Comparison of ENCODE assay signal across 35 mouse cellular contexts in genomic region chr9:54946256-54946655, GRCm38 (mm10). TPM values are rescaled to one million over a fixed set of nuclear protein-coding genes. Genes with fewer than 3 reads are reported as not detected.
DNase-seq lines count a peak whose midpoint lies in the region; ATAC-seq and TF ChIP-seq lines count a peak whose summit lies in the region.
"Had no signal": no experiment of that assay in that cellular context is flagged by ENCODE, and none has a peak within 500 bp of the region (broad histone marks: within the 10 kb centered on the region; RNA-seq: fewer than 3 reads in every experiment).

No protein-coding gene starts in this region.

- ATAC-seq in forebrain, embryonic 16.5 days: no peak
- no peak for ATAC-seq in forebrain, embryonic 12.5 days (ENCODE audit: low FRiP score)

- H3K27me3 ChIP-seq in forebrain, embryonic 16.5 days (replicated peaks; ENCODE audit: control insufficient read depth, insufficient read depth, low read length): no peaks in the 10 kb centered on the region
- no peaks in the 10 kb centered on the region for H3K27me3 ChIP-seq in forebrain, embryonic 12.5 days
- no peaks in the 10 kb centered on the region for H3K27me3 ChIP-seq in ES-Bruce4 (ENCODE audit: control insufficient read depth, insufficient read depth, low read length, poor library complexity, severe bottlenecking)
- no peaks in the 10 kb centered on the region for H3K27me3 ChIP-seq in embryonic facial prominence, embryonic 10.5 days (replicated peaks; ENCODE audit: low read depth, poor library complexity, severe bottlenecking)
- H3K27me3 ChIP-seq: embryonic facial prominence, embryonic 12.5 days; heart, embryonic 15.5 days; hindbrain, embryonic 13.5 days; kidney, embryonic 15.5 days; liver, embryonic 15.5 days; lung, embryonic 15.5 days; neural tube, embryonic 13.5 days had no signal

- DNase-seq in layer of hippocampus, adult 2 months (ENCODE audit: low spot score in 2 of 2): peak in 1 of 2 experiments; percentile 14
- no peak for DNase-seq in layer of hippocampus, postnatal 25 days (ENCODE audit: extremely low spot score in 1 of 2, low spot score in 1 of 2)
- peak; percentile 11 for DNase-seq in embryonic facial prominence, embryonic 10.5 days (ENCODE audit: low spot score)
- DNase-seq in kidney, postnatal 10 days: no peak
- DNase-seq in spleen, postnatal 14 days (ENCODE audit: low spot score in 2 of 2): no peak
- DNase-seq: adrenal gland, postnatal 14 days; cerebellum, adult 9-11 months; gastrocnemius, postnatal 14 days; heart, postnatal 36 days; kidney, adult 11 months; liver; lung, postnatal 4 days; midbrain, embryonic 14.5 days; retina, postnatal 1 day; right cerebral cortex, postnatal 25 days; spleen, adult 18-20 months; thymus, postnatal 4 days had no signal

- peak overlapping the region; percentile 4; the same call in 1 of the 2 replicates for H3K4me2 ChIP-seq in forebrain, embryonic 16.5 days (ENCODE audit: low read length)
- H3K4me2 ChIP-seq in forebrain, embryonic 12.5 days: no peak overlapping the region
- H3K4me2 ChIP-seq: embryonic facial prominence, embryonic 12.5 days; heart, embryonic 15.5 days; hindbrain, embryonic 13.5 days; kidney, embryonic 15.5 days; liver, embryonic 15.5 days; lung, embryonic 15.5 days; neural tube, embryonic 13.5 days had no signal

- no peak for TF ChIP-seq CTCF in layer of hippocampus, adult 2 months (conservative IDR thresholded peaks at IDR 0.05)
- TF ChIP-seq CTCF in ES-Bruce4 (IDR thresholded peaks at IDR 0.05; ENCODE audit: low read depth, low read length): no peak

- no peak overlapping the region for H3K9ac ChIP-seq in forebrain, embryonic 16.5 days (replicated peaks; ENCODE audit: low read depth, low read length)
- H3K9ac ChIP-seq in forebrain, embryonic 12.5 days: no peak overlapping the region
- peak overlapping the region; percentile 77 for H3K9ac ChIP-seq in ES-Bruce4 (ENCODE audit: low read depth, poor library complexity, severe bottlenecking)
- H3K9ac ChIP-seq: embryonic facial prominence, embryonic 12.5 days; heart, embryonic 15.5 days; hindbrain, embryonic 13.5 days; kidney, embryonic 15.5 days; liver, embryonic 15.5 days; lung, embryonic 15.5 days; neural tube, embryonic 13.5 days had no signal

- H3K36me3 ChIP-seq in forebrain, embryonic 16.5 days (ENCODE audit: control insufficient read depth, insufficient read depth): no peaks in the 10 kb centered on the region
- no peaks in the 10 kb centered on the region for H3K36me3 ChIP-seq in forebrain, embryonic 12.5 days (replicated peaks)
- no peaks in the 10 kb centered on the region for H3K36me3 ChIP-seq in ES-Bruce4 (ENCODE audit: control insufficient read depth, insufficient read depth, low read length, poor library complexity, severe bottlenecking)
- H3K36me3 ChIP-seq in embryonic facial prominence, embryonic 10.5 days (replicated peaks): no peaks in the 10 kb centered on the region
- H3K36me3 ChIP-seq: embryonic facial prominence, embryonic 12.5 days; G1E; heart, embryonic 15.5 days; hindbrain, embryonic 13.5 days; kidney, embryonic 15.5 days; liver, embryonic 15.5 days; lung, embryonic 15.5 days; neural tube, embryonic 13.5 days had no signal

- H3K4me3 ChIP-seq in forebrain, embryonic 16.5 days (replicated peaks; ENCODE audit: low read length): no peak overlapping the region
- no peak overlapping the region for H3K4me3 ChIP-seq in forebrain, embryonic 12.5 days (replicated peaks)
- H3K4me3 ChIP-seq in layer of hippocampus, adult 2 months: no peak overlapping the region
- peak overlapping the region; percentile 43 for H3K4me3 ChIP-seq in ES-Bruce4 (ENCODE audit: low read depth, low read length)
- no peak overlapping the region for H3K4me3 ChIP-seq in embryonic facial prominence, embryonic 10.5 days
- H3K4me3 ChIP-seq: embryonic facial prominence, embryonic 12.5 days; erythroblast, embryonic 14.5 days; heart, embryonic 15.5 days; hindbrain, embryonic 13.5 days; kidney, embryonic 15.5 days; left cerebral cortex, adult 2 months; liver, embryonic 15.5 days; lung, embryonic 15.5 days; neural tube, embryonic 13.5 days had no signal

- no peak for TF ChIP-seq EP300 in ES-Bruce4 (IDR thresholded peaks at IDR 0.05; ENCODE audit: insufficient read depth, low read depth, low read length)

- 58% methylated on average over 16 of the region's 16 CpGs for WGBS in forebrain, embryonic 16.5 days
- 74% methylated on average over 16 of the region's 16 CpGs for WGBS in forebrain, embryonic 12.5 days
- 76% methylated on average over 16 of the region's 16 CpGs for WGBS in embryonic facial prominence, embryonic 10.5 days

- no peaks in the 10 kb centered on the region for H3K9me3 ChIP-seq in forebrain, embryonic 16.5 days (ENCODE audit: control insufficient read depth, low read length)
- no peaks in the 10 kb centered on the region for H3K9me3 ChIP-seq in forebrain, embryonic 12.5 days
- no peaks in the 10 kb centered on the region for H3K9me3 ChIP-seq in ES-Bruce4 (replicated peaks; ENCODE audit: control insufficient read depth, insufficient read depth, low read length, poor library complexity, severe bottlenecking)
- no peaks in the 10 kb centered on the region for H3K9me3 ChIP-seq in embryonic facial prominence, embryonic 10.5 days
- H3K9me3 ChIP-seq: embryonic facial prominence, embryonic 12.5 days; G1E; heart, embryonic 15.5 days; hindbrain, embryonic 13.5 days; kidney, embryonic 15.5 days; liver, embryonic 15.5 days; lung, embryonic 15.5 days; neural tube, embryonic 13.5 days had no signal

- no peak for TF ChIP-seq POLR2A in ES-Bruce4 (IDR thresholded peaks at IDR 0.05; ENCODE audit: insufficient read depth, low read length)

- no peak overlapping the region for H3K27ac ChIP-seq in forebrain, embryonic 16.5 days (ENCODE audit: low read length)
- H3K27ac ChIP-seq in forebrain, embryonic 12.5 days: no peak overlapping the region
- peak overlapping the region; percentile 59; the same call in 1 of the 2 replicates for H3K27ac ChIP-seq in layer of hippocampus, adult 2 months
- no peak overlapping the region for H3K27ac ChIP-seq in ES-Bruce4 (ENCODE audit: insufficient read depth, low read length)
- H3K27ac ChIP-seq in embryonic facial prominence, embryonic 10.5 days (replicated peaks): no peak overlapping the region
- H3K27ac ChIP-seq: embryonic facial prominence, embryonic 12.5 days; heart, embryonic 15.5 days; hindbrain, embryonic 13.5 days; kidney, embryonic 15.5 days; left cerebral cortex, adult 2 months; liver, embryonic 15.5 days; lung, embryonic 15.5 days; neural tube, embryonic 13.5 days had no signal

- peaks cover 2% of the 10 kb centered on the region for H3K4me1 ChIP-seq in forebrain, embryonic 16.5 days (replicated peaks; ENCODE audit: control insufficient read depth, insufficient read depth, low read length)
- peaks cover 1% of the 10 kb centered on the region for H3K4me1 ChIP-seq in forebrain, embryonic 12.5 days
- no peaks in the 10 kb centered on the region for H3K4me1 ChIP-seq in ES-Bruce4 (ENCODE audit: control insufficient read depth, insufficient read depth, low read length)
- H3K4me1 ChIP-seq in embryonic facial prominence, embryonic 10.5 days: peaks cover 2% of the 10 kb centered on the region; the same call in 1 of the 2 replicates
- H3K4me1 ChIP-seq: embryonic facial prominence, embryonic 12.5 days had no signal

RNA-seq across cellular contexts. Expression of gene Psma4, which starts 4.3 kb away (rescaled TPM):
- polyA plus RNA-seq in forebrain, embryonic 16.5 days (2015; fragmentation: Nextera tagmentation; extraction: Ambion mirVana): 287 and 291 TPM in 2 replicates
- 288 and 294 TPM in 2 replicates for polyA plus RNA-seq in forebrain, embryonic 12.5 days (2016; fragmentation: Nextera tagmentation; extraction: Ambion mirVana)
- total RNA-seq in layer of hippocampus, adult 2 months (2021): 100 to 1,000 TPM; 127 to 136 TPM
- 100 to 1,000 TPM; 130 to 137 TPM for total RNA-seq in layer of hippocampus, postnatal 25 days (2021)
- 300 and 320 TPM in 2 replicates for polyA plus RNA-seq in ES-Bruce4 (2011; ENCODE audit: insufficient read depth, insufficient read length, low read depth, missing spikeins)
- polyA plus RNA-seq in embryonic facial prominence, embryonic 10.5 days (2016; fragmentation: Nextera tagmentation; extraction: Ambion mirVana): 333 and 338 TPM in 2 replicates

RNA-seq across cellular contexts. Expression of gene AY074887, which starts 4.5 kb away (rescaled TPM):
- polyA plus RNA-seq in forebrain, embryonic 16.5 days (2015; fragmentation: Nextera tagmentation; extraction: Ambion mirVana): 0.86 and 1.2 TPM in 2 replicates
- polyA plus RNA-seq in forebrain, embryonic 12.5 days (2016; fragmentation: Nextera tagmentation; extraction: Ambion mirVana): 0.91 and 1.1 TPM in 2 replicates
- not detected for total RNA-seq in layer of hippocampus, adult 2 months (2021)
- not detected for total RNA-seq in layer of hippocampus, postnatal 25 days (2021)
- polyA plus RNA-seq in ES-Bruce4 (2011; ENCODE audit: insufficient read depth, insufficient read length, low read depth, missing spikeins): 6.2 and 7.7 TPM in 2 replicates
- polyA plus RNA-seq in embryonic facial prominence, embryonic 10.5 days (2016; fragmentation: Nextera tagmentation; extraction: Ambion mirVana): 1.2 and 1.5 TPM in 2 replicates
- total RNA-seq: adrenal gland, postnatal 14 days; G1E; gastrocnemius, postnatal 14 days; heart, postnatal 36 days; left cerebral cortex, adult 2 months; left cerebral cortex, postnatal 36 days; megakaryocyte-erythroid progenitor cell, adult 5-6 weeks had no signal
- polyA plus RNA-seq: cortical plate, adult 2 months; erythroblast, embryonic 14.5 days; frontal cortex, adult 2 months; G1E; large intestine, adult 2 months had no signal

RNA-seq across cellular contexts. Expression of gene Hykk, which starts 29.2 kb away (rescaled TPM):
- 1.5 and 1.6 TPM in 2 replicates for polyA plus RNA-seq in forebrain, embryonic 16.5 days (2015; fragmentation: Nextera tagmentation; extraction: Ambion mirVana)
- polyA plus RNA-seq in forebrain, embryonic 12.5 days (2016; fragmentation: Nextera tagmentation; extraction: Ambion mirVana): 4.2 and 4.7 TPM in 2 replicates
- 1 to 10 TPM; 3.0 to 3.1 TPM for total RNA-seq in layer of hippocampus, adult 2 months (2021)
- 1 to 10 TPM; 2.1 to 2.5 TPM for total RNA-seq in layer of hippocampus, postnatal 25 days (2021)
- polyA plus RNA-seq in ES-Bruce4 (2011; ENCODE audit: insufficient read depth, insufficient read length, low read depth, missing spikeins): 5.2 and 5.5 TPM in 2 replicates
- 4.9 and 5.7 TPM in 2 replicates for polyA plus RNA-seq in embryonic facial prominence, embryonic 10.5 days (2016; fragmentation: Nextera tagmentation; extraction: Ambion mirVana)
- total RNA-seq: megakaryocyte-erythroid progenitor cell, adult 5-6 weeks had no signal
- polyA plus RNA-seq: G1E had no signal

RNA-seq across cellular contexts. Expression of gene Chrna5, which starts 34.4 kb away (rescaled TPM):
- polyA plus RNA-seq in forebrain, embryonic 16.5 days (2015; fragmentation: Nextera tagmentation; extraction: Ambion mirVana): 0.85 and 1.2 TPM in 2 replicates
- polyA plus RNA-seq in forebrain, embryonic 12.5 days (2016; fragmentation: Nextera tagmentation; extraction: Ambion mirVana): 1.2 and 1.6 TPM in 2 replicates
- total RNA-seq in layer of hippocampus, adult 2 months (2021): 1 to 10 TPM; 7.4 to 7.8 TPM
- total RNA-seq in layer of hippocampus, postnatal 25 days (2021): 10 to 100 TPM in 1 of 2 experiments, 1 to 10 TPM in 1; 10.0 TPM
- 0.55 and 1.2 TPM in 2 replicates for polyA plus RNA-seq in ES-Bruce4 (2011; ENCODE audit: insufficient read depth, insufficient read length, low read depth, missing spikeins)
- 1.00 and 1.4 TPM in 2 replicates for polyA plus RNA-seq in embryonic facial prominence, embryonic 10.5 days (2016; fragmentation: Nextera tagmentation; extraction: Ambion mirVana)
- total RNA-seq: megakaryocyte-erythroid progenitor cell, adult 5-6 weeks had no signal
- polyA plus RNA-seq: erythroblast, embryonic 14.5 days had no signal
